Mouse (Mus musculus) myocyte (in vitro differentiated cells): ENCODE results near the gene Ccdc3.

ENCODE experiments used
- E2F4 ChIP-seq: IDR thresholded peaks from one replicate; pipeline ENCODE4 v1.6.1; 2011; ENCODE audit warnings: mild to moderate bottlenecking, control low read depth, moderate library complexity; ENCODE audit not compliant: insufficient read depth
- MYOG ChIP-seq, 3 experiments: IDR thresholded peaks; one replicate each; pipeline ENCODE4 v1.6.1; 2011; ENCODE audit warnings: control low read depth in 2 of 3, low read depth in 2 of 3, mild to moderate bottlenecking in 2 of 3; ENCODE audit not compliant: insufficient read length in 2 of 3, control insufficient read depth in 1 of 3, insufficient read depth in 1 of 3
- POLR2A ChIP-seq: IDR thresholded peaks from one replicate; pipeline ENCODE4 v1.6.1; 2011; ENCODE audit warnings: low read depth, mild to moderate bottlenecking, control low read depth, moderate library complexity; ENCODE audit not compliant: insufficient read length
- POLR2AphosphoS2 ChIP-seq: IDR thresholded peaks from one replicate; pipeline ENCODE4 v1.6.1; 2011; ENCODE audit warnings: low read depth, control low read depth; ENCODE audit not compliant: insufficient read length

DNA sequence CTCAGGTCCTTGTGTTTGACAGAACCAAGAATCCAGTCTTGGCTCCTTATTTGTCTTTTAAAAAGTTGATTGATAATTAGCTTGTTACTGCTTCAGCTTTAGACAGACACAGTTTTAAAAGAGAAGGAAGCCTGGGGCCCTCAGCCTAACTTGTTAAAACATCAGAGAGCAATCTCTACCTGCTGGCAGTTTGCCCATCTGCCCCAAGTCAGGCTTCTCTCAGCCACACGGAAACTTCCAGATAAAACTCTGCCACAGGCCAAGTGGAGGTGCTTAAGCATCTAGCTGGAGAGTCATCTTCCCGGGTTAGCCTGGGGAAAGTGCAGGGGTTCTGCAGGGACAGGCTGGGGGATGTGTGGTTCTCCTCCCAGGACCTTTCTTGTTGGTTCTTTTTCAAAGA, 85.0 kb downstream of the Ccdc3 start:
- TF ChIP-seq MYOG (IDR thresholded peaks at IDR 0.05; ENCODE audit: control insufficient read depth in 1 of 3, insufficient read depth in 1 of 3, insufficient read length in 2 of 3, low read depth in 2 of 3) (no peak), POLR2A (no peak), E2F4 (no peak), POLR2AphosphoS2 (no peak)
